Mouse (Mus musculus) R1 (cell line): ENCODE measurements at regions not wholly inside any gene's neighbourhood (a gene's known extent, or its start where the extent isn't known, plus 50 kb on each side); places are given as distances from the start of the nearest gene placed in this dataset.

ENCODE experiments used
- DNase-seq: peaks from one replicate; pipeline ENCODE4 v3.0.0-alpha.2; 2018; ENCODE audit warnings: low read depth, low spot score

- no peak for DNase-seq
Observed at GRCm38 (mm10) chr17:83935232-83935631, 87.5 kb upstream of the Haao start.

GRCm38 (mm10) chr17:83933743-83934142, 86.0 kb upstream of the Haao start:
- DNase-seq: peak; percentile 28

- no peak for DNase-seq
Observed at GRCm38 (mm10) chr17:83930401-83930800, 82.6 kb upstream of the Haao start.

GRCm38 (mm10) chr17:83927749-83928387, 80.1 kb upstream of the Haao start:
- no peak for DNase-seq

- no peak for DNase-seq
Observed at GRCm38 (mm10) chr17:83924259-83924922, 76.6 kb upstream of the Haao start.

DNA sequence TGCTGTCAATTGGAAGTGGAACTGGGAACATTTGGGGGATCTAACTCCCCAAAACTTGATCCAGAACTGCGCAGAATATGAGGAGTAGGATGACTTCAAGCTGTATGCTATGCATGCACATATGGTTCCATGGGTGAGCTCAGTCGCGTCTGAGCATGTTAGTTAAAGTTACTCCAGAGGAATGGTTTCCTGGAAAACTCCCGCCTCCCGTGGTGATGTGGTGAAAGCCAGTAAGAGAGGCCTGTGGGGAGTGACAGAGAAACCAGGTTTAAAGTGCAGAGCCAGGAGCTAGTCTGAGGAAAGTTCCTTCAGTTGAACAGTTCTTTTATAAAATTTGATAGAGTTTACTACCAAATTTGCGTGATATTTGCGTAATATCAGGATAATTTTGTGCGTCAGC, 73.1 kb upstream of the Haao start:
- DNase-seq: no peak

DNA sequence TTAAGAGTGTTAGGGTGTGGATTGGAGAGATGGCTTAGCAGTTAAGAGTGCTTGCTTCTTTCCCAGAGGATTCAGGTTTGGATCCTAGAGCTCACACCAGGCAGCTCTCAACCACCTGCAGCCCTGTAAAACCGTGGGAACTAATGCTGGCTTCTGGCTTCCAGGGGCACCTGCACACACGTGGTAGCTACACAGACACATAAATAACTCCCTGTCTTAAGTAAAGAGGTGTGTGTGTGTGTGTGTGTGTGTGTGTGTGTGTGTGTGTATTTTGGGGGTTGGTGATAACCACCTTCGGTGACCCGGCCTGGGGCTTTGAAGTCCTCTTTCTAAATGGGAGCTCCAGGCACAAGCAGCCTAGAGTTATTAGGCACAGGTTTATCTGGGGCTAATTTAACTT, 72.5 kb upstream of the Haao start:
- DNase-seq: no peak

GRCm38 (mm10) chr17:83918413-83919139, 70.8 kb upstream of the Haao start:
- DNase-seq: no peak

- DNase-seq: no peak
Observed at GRCm38 (mm10) chr17:83917781-83918180, 70.0 kb upstream of the Haao start.

GRCm38 (mm10) chr17:83916684-83917166, 69.0 kb upstream of the Haao start:
- DNase-seq: no peak

DNA sequence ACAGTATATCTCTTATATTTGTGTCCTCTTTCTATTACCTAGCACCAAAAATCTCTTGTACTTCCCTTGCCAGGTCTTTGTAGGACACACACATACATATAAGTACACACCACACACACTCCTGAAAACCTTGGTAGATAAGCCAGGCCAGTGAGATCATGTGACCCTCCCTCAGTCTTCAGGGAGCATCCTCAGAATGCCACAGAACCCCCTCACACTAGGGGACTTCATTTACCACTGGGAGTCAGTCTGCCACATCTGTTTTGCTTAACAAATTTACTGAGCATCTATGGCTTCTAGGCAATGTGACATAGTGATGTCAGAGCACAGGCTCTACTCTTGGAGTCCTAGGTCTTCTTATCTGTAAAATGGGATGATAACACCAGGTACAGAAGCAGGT, 67.3 kb upstream of the Haao start:
- no peak for DNase-seq

DNA sequence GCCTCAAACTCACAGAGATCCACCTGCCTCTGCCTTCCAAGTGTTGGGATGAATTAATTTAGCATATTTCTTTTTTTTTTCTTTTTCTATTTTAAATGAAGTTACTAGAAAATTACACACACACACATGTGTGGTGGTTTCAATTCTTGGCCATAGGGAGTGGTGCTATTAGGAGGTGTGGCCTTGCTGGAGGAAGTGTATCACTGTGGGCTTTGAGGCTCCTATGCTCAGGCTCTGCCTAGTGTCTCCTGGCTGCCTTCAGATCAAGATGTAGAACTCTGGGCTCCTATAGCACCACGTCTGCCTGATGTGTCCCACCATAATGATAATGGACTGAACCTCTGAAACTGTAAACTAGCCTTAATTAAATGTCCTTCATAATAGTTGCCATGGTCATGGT, 66.8 kb upstream of the Haao start:
- DNase-seq: no peak

GRCm38 (mm10) chr17:83913711-83914415, 66.1 kb upstream of the Haao start:
- no peak for DNase-seq

- DNase-seq: no peak
Observed at GRCm38 (mm10) chr17:83912421-83912820, 64.7 kb upstream of the Haao start.

DNA sequence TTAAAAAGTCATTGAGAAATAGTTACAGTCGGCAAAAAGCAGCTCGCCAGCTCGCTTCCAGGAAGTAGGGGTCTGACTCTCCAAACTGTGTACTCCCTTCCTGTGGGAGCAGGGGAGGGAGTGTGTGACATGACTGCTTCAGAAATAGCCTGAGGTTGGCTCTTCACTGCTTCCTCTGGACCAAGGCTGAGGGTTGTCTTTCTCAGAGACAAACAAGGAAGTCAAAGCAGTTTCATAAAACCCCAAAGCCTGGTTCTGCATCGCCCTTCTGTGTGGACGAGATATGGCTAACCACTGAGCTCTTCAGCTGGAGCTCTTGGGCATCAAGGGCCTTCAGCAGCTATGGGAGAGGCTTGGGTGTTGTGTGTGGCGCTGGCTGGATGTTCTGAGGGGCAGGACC, 61.0 kb upstream of the Haao start:
- DNase-seq: no peak

GRCm38 (mm10) chr17:83907538-83907937, 59.8 kb upstream of the Haao start:
- no peak for DNase-seq

DNA sequence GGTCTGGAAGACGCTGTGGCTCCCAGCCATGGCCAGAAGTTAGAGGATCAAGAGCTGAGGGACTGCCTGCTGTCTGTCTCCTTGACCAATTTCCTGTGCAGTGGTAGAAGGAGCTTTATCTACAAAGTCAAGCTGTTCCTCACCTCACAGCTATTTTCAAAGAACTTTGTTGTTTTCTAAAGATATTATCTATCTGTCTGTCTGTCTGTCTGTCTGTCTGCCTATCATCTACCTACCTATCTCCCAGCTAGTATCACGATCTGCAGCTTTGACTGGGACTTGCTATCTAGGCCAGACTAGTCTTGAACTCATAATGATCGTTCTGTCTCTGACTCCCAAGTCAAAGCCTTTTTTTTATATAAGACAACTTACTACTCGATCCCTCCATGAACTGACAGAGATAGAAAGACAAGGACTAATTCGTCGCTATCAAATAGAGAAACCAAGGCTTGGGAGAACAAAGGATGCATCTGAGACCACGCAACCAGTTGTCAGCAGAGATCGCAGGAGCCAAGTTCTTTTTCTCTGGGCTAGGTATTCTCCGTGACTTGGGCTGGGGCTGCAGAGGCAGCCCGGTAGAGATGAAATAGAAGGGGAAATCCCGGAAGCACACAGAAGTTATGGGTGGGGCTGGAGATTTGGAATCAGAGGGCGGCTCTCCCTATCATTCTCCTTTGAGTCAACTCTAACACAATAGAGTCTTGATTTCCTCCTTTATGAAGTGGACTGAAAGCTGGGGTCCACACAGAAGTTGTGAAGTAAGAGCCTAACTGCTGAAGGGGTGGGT, 59.2 kb upstream of the Haao start:
- no peak for DNase-seq

DNA sequence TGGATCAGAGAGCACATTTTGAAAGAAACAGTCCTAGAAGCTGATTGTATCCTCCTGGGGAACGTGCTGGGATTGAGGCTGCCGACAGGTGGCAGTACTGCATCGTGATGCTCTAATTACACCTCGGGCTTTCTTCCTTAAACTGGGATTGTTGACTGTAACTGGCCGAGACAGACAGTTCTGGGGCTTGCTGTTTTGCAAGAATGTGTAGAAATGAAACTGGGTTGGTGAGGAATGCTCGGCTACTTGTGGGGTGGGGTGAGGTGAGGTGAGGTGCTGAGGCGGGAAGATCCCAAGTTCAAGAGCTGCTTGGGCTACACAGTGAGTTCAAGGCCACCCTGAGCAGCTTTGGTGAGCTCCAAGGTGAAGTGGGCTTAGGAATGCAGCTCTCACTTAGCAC, 55.7 kb upstream of the Haao start:
- peak; percentile 84 for DNase-seq

DNA sequence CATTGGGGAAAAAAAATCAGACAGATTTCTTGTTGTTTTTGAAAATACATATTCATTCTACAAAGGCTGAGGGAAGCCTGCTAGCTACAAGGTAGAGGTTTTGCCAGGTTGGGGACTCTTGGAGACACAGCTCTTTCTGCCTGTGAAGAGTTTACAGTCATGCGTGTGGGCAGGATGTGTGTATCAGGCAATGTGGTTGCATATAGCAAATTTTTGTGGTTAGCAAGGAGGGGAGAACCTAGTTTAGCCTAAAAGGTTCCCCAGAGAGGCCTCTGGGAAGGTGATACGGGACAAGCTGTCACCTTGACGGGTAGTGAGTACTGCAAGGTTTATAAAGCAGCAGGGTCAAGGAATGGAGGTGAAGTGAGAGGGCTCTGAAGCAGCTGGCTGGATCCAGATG, 54.8 kb upstream of the Haao start:
- DNase-seq: no peak

DNA sequence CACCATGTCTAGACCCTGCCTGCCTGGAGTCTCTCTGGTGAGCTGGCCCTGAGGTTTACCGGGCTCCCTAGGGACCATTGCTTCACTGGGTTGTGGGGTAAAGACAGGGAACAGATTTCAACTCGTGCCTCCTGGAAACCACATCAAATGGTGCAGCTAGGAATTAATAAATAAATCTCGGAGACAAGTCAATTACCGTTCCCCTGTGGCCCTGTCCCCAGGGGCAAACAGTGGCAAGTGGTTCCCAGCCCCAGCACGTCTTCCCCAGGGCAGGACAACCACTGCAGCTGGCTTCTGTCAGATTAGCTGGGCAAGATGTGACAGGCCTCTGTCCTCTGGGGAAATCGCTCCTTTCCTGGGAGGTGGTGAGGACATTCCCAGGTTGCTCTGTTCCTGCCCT, 54.3 kb upstream of the Haao start:
- DNase-seq: no peak

GRCm38 (mm10) chr17:83899588-83900152, 51.9 kb upstream of the Haao start:
- DNase-seq: no peak
